Mouse (Mus musculus): ENCODE measurements at regions not wholly inside any gene's neighbourhood (a gene's known extent, or its start where the extent isn't known, plus 50 kb on each side); places are given as distances from the start of the nearest gene placed in this dataset.

- DNase-seq (ENCODE audit: low spot score): no peak
- intact Hi-C loops (cut with DNase I): no loop called here
Measured at GRCm38 (mm10) chr3:66465371-66465770, 168.7 kb upstream of the Veph1 start.

DNA sequence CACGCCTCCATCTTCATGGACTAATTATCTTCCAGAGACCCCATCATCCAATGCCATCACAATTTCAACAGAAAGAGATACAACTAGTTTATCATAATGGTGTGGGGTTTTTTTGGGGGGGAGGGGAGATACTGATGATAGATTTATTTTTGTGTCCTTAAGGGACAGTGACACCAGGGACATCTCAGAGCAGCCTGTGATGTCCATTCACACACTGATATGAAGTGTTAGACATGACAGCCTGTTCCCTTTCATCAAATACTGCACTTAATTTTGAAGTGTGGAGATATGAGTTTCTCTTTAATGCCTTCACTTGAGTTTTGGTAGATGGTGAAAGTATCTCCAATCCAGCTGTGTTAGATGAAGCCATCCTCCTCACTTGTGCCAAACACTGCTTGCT lies 165.7 kb upstream of the Veph1 start:
- intact Hi-C loops (cut with DNase I): no loop called here
- DNase-seq (ENCODE audit: low spot score): no peak

DNA sequence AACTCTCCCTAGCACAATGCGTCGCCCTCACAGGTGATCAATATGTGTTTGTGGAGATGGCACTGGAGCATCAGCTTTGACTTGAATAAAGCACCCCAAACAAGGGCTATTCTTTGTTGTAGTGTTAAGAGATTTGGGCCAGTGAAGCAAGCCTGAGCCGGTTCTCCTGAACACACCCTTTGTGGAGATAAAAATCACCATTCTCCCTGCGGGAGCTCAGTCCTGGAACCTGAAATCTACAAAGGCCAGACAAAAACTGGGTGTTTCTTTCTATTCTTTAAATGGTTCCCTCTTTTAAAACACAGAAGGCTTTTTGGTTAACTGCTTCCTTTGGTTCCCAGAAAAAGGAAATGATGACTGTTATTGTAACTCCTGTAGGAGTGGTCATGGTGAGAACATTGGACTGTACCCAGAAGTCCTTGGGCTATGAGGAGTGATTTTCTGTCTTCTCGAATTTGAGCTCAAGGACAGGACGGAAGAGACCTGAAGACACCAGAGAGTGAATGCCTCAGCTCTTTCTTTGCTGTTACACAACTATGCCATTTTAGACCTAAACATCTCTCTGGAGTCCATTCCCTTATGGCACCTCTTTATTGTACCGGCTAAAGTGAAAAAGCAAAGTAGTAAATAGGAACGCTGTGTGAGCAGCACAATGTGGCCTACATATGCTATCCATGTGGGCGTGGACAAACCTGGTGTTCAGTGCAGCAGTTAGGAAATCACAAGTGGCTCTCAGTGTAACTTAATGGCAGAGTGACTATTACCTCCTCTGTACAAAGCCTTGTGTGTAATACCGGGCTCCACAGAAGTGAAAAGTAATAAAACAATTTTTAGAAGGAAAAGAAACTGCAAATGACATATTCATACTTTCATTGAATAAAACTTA lies 149.9 kb upstream of the Veph1 start:
- DNase-seq (ENCODE audit: low spot score): no peak
- intact Hi-C loops (cut with DNase I): no loop called here

GRCm38 (mm10) chr3:66433216-66433615 lies 136.6 kb upstream of the Veph1 start:
- no peak for DNase-seq (ENCODE audit: low spot score)
- intact Hi-C loops (cut with DNase I): no loop called here

DNA sequence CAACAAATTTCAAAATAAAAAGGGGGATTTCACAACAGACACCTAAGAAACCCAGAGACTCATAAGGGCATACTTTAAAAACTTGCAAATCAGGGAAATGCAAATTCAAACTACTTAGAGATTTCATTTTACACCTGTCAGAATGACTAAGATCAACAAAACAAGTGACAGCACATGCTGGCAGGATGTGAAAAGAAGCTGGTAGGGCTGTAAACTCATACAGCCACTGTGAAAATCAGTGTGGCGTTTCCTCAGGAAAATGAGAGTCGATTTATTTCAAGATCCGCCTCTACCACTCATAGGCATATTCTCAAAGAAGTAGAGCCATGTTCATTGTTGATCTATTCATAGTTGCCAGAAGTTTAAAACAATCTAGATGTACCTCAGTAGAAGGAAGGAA lies 133.6 kb upstream of the Veph1 start:
- intact Hi-C loops (cut with DNase I): no loop called here
- DNase-seq (ENCODE audit: low spot score): no peak

- intact Hi-C loops (cut with DNase I): no loop called here
Measured at GRCm38 (mm10) chr3:66422445-66423037, 125.9 kb upstream of the Veph1 start.

GRCm38 (mm10) chr3:66410706-66411277 lies 114.2 kb upstream of the Veph1 start:
- DNase-seq (ENCODE audit: low spot score): no peak
- intact Hi-C loops (cut with DNase I): loop anchor here (2.0 kb wide), 2 partner anchors 856 to 934 kb away; no protein-coding TSS in a partner anchor

More at GRCm38 (mm10) chr3:66422445-66423037, 125.9 kb upstream of the Veph1 start:
- DNase-seq (ENCODE audit: low spot score): no peak

DNA sequence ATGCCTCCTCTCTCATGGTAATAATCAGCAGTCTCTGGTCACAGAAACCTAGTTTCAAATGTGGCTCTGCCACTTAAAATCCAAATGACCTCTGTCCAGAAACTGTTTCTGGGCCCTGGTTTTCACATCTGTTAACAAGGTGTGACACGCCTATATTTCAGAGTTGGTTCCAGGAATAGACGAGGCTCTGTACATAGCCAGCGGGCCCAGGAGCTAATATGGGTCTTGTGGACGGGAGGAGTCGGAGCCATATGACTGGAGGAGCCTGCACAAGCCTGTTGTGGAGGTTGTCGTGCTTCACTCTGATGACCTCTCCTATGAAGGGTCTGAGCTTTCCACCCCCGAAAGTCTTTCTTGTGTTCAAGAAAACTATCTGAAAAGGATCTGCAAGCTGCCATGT lies 112.2 kb upstream of the Veph1 start:
- intact Hi-C loops (cut with DNase I): no loop called here
- DNase-seq (ENCODE audit: low spot score): no peak

DNA sequence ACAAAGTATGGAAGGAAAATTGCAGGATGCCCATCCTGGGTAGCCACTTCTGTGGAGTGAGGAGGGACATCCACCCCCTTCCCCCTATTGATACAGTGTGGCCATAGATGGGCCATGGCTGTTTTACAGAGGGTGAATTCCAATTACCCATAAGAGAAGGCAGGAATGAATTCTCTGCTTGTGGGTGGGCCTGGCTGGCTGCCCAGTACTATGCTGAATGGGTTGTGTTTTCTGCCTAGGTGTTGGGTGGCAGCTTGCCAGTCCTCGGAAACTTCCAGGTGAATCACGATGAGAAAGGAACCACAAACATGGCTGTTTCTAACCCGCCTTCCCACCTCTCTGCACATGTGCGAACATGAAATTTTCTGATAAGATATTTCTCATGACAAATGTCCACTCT lies 109.0 kb upstream of the Veph1 start:
- no peak for DNase-seq (ENCODE audit: low spot score)
- intact Hi-C loops (cut with DNase I): no loop called here

DNA sequence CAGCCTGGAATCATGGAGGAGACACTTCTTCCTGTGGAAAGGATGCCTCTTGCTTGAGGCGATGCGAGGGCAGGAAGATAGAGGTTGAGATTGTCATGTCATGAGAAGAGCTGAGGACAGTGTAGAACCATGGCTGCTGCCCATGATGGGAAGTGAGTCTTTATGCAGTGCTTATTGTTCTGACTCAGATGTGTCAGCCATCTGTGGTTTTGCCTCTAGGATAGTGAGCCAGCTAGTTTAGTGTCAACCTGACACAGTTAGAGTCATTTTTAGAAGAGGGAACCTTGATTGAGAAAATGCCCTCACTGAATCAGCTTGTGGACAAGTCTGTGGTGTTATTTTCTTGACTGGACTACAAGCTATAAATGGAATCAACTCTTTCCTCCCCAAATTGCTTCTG lies 107.1 kb upstream of the Veph1 start:
- no peak for DNase-seq (ENCODE audit: low spot score)
- intact Hi-C loops (cut with DNase I): no loop called here

GRCm38 (mm10) chr3:66400791-66401568 lies 104.3 kb upstream of the Veph1 start:
- no peak for DNase-seq (ENCODE audit: low spot score)
- intact Hi-C loops (cut with DNase I): no loop called here

GRCm38 (mm10) chr3:66398214-66399150 lies 101.8 kb upstream of the Veph1 start:
- DNase-seq (ENCODE audit: low spot score): no peak
- intact Hi-C loops (cut with DNase I): no loop called here

- no peak for DNase-seq (ENCODE audit: low spot score)
- intact Hi-C loops (cut with DNase I): no loop called here
Measured at GRCm38 (mm10) chr3:66375088-66375910, 78.7 kb upstream of the Veph1 start.

DNA sequence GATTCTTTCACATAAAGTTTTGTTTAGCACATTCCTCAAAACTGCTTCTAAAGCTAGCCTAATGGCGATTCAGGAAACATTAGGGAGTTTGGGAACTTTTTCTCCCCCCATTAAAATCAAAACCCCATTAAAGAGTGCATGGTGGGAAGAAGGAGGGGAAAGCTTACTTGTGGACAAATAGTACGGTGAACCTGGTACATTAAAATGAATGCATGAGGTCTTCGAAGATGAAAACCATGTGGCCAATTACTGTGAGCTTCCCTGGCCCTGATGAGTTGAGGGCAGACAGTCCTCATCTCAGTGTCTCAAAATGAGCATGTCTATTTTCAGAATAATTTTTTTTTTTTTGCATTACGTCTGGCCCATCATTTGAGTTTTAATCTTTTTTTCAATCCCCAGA lies 78.0 kb upstream of the Veph1 start:
- DNase-seq (ENCODE audit: low spot score): no peak
- intact Hi-C loops (cut with DNase I): no loop called here

- no peak for DNase-seq (ENCODE audit: low spot score)
- intact Hi-C loops (cut with DNase I): no loop called here
Measured at GRCm38 (mm10) chr3:66373807-66374575, 77.4 kb upstream of the Veph1 start.

Measured in heart, postnatal 25 days (tissue).